Mouse (Mus musculus) heart, embryonic 12.5 days (tissue): ENCODE data around the gene Nup98. TPM values are rescaled to one million over a fixed set of nuclear protein-coding genes. Genes with fewer than 3 reads are reported as not detected.

Source experiments
- ATAC-seq: fragments of 200-750 bp; cut with Nextera tagmentation; 2 replicates; pipeline ENCODE4 v1.8.0; 2017; ENCODE audit warnings: moderate TSS enrichment, moderate library complexity; ENCODE audit not compliant: insufficient number of reproducible peaks, low FRiP score
- H3K27ac ChIP-seq: fragments of 300-500 bp; sonication (generic); 2 replicates; pipeline ENCODE4 v1.5.1; 2016; ENCODE audit warnings: mild to moderate bottlenecking, moderate library complexity; ENCODE audit not compliant: poor library complexity, severe bottlenecking
- H3K27me3 ChIP-seq: fragments of 300-500 bp; sonication (generic); replicated peaks from 2 replicates; pipeline ENCODE4 v1.6.1; 2016; ENCODE audit warnings: mild to moderate bottlenecking, moderate library complexity
- H3K36me3 ChIP-seq: fragments of 300-500 bp; sonication (generic); 2 replicates; pipeline ENCODE4 v1.6.1; 2016; ENCODE audit warnings: mild to moderate bottlenecking, moderate library complexity
- H3K4me1 ChIP-seq: fragments of 300-500 bp; sonication (generic); replicated peaks from 2 replicates; pipeline ENCODE4 v1.6.1; 2016; ENCODE audit warnings: mild to moderate bottlenecking
- H3K4me2 ChIP-seq: fragments of 300-500 bp; sonication (generic); 2 replicates; pipeline ENCODE4 v1.6.1; 2016; ENCODE audit warnings: mild to moderate bottlenecking, moderate library complexity
- H3K4me3 ChIP-seq: fragments of 300-500 bp; sonication (generic); 2 replicates; pipeline ENCODE4 v1.5.1; 2016; ENCODE audit warnings: mild to moderate bottlenecking
- H3K9ac ChIP-seq: fragments of 300-500 bp; sonication (generic); 2 replicates; pipeline ENCODE4 v1.6.1; 2016; ENCODE audit warnings: mild to moderate bottlenecking, moderate library complexity
- H3K9me3 ChIP-seq: fragments of 300-500 bp; sonication (generic); replicated peaks from 2 replicates; pipeline ENCODE4 v1.6.1; 2016; ENCODE audit warnings: mild to moderate bottlenecking, moderate library complexity
- WGBS: fragments of 180-500 bp; shearing (Covaris S2); methylation state at CpG from one replicate; pipeline ENCODE4 v1.1.7; 2016; 5-methylcytosine and 5-hydroxymethylcytosine counted together
- polyA plus RNA-seq: library from polyadenylated mRNA; unstranded; fragments of >200 nt; fragmentation: Nextera tagmentation; extraction: Ambion mirVana; gene quantifications from 2 replicates; pipeline ENCODE4 v1.2.1, GENCODE M21; 2016

Gene Nup98
- polyA plus RNA-seq, 1 experiment from 2014 or later, result 35.8 TPM

DNA sequence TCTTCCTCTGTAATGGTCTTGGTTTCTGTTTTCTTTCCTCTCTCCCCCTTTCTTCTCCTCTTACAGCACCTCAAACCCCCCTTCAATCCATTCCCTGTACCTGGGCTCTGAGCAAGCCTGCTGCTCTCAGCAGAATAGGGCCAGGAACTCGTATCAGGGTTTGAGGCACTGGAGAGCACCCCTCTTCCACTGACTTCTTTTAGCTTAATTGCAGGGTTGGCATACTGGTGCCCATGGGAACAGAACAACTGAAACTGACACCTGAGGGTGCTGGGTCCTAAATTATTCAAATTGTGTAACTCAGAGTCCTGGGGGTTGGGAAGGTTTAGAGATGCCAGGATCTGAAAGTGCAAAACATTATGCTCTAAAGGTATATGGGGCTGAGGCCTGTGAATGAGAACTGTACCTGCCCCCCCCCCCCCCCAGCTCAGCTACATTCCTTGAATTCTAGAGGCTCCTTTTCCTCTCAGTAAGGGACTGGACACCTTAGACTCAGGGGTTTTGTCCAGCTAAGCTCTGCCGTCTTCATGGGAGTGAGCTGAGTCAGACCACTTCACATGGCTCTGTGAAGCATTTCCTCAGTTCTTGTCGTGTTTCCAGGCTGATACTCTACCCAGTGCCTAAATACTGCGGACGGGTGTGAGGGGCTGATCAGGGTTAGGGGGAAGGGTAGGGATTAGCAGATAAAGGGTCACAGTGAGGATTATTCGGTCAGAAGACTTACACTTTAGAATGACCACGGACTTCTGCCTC lies 93.2 kb downstream of the Nup98 start, which contains the start of gene Chrna10:
Gene Chrna10 (minus strand): TSS at position 250 of the 753 bp plus-strand sequence.
- Histone ChIP-seq H3K9ac (no peak within 1 kb of the TSS), H3K27ac (no peak within 1 kb of the TSS), H3K36me3 (peaks cover 37% of the 10 kb centered on the region), H3K4me3 (no peak within 1 kb of the TSS), H3K27me3 (peaks cover 9% of the 10 kb centered on the region; the same call in 1 of the 2 replicates), H3K9me3 (no peaks in the 10 kb centered on the region), H3K4me1 (no peaks in the 10 kb centered on the region), H3K4me2 (no peak within 1 kb of the TSS)
- WGBS, result 32% methylated on average over 7 of the region's 7 CpGs
- ATAC-seq, result no peak

DNA sequence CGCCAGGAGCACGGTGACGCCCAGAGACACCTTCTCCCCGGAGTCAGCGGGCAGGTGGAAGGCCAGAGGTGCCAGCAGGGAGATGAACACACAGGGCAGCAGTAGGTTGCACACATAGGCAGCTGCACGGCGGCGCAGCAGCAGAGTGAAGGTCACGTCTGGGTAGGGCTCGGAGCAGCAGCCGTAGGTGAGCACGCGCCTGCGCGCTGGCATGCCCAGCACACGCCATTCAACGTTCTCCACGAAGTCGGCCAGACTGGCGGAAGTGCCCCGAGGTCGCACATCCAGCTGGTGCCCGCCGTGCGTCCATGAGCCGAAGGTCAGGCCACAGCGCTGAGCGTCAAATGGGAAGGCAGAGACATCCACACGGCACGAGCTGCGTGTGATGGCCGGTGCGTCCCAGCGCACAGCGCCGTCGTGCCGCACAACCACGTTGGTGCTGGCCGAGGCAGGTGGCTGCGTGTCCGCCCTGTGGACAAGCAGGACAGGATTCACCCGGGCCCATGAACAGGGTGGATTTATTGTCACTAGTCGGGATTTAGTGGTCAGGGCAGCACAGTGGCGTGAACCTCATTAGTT lies 96.7 kb downstream of the Nup98 start:
- Histone ChIP-seq H3K27me3 (peaks cover 9% of the 10 kb centered on the region; the same call in 1 of the 2 replicates), H3K27ac (no peak overlapping the region), H3K36me3 (peaks cover 3% of the 10 kb centered on the region), H3K9ac (no peak overlapping the region), H3K9me3 (no peaks in the 10 kb centered on the region), H3K4me1 (no peaks in the 10 kb centered on the region), H3K4me3 (no peak overlapping the region), H3K4me2 (no peak overlapping the region)
- no peak for ATAC-seq
- 66% methylated on average over 45 of the region's 45 CpGs for WGBS

DNA sequence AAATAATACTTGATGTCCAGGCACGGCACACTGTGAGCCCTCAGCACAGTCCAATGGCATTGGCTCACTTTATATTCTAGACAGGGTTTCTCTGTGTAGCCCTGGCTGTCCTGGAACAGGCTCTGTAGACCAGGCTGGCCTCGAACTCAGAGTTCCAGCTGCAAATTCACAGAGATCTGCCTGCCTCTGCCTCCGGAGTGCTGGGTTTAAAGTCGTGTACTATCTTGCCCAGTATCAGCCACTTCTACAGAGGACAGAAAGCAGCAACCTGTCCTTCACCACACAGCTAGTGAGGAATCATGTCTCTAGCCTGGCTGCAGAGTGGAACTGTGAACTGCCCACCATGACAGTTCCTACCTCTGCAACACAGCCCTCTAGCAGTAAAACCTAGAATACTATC lies 100.2 kb downstream of the Nup98 start:
- Histone ChIP-seq H3K4me3 (no peak overlapping the region), H3K9ac (no peak overlapping the region), H3K27me3 (peaks cover 9% of the 10 kb centered on the region; the same call in 1 of the 2 replicates), H3K4me1 (peaks cover 11% of the 10 kb centered on the region), H3K4me2 (no peak overlapping the region), H3K27ac (no peak overlapping the region), H3K36me3 (no peaks in the 10 kb centered on the region), H3K9me3 (no peaks in the 10 kb centered on the region)
- WGBS, result 79% methylated on average over 4 of the region's 4 CpGs
- ATAC-seq, result no peak

DNA sequence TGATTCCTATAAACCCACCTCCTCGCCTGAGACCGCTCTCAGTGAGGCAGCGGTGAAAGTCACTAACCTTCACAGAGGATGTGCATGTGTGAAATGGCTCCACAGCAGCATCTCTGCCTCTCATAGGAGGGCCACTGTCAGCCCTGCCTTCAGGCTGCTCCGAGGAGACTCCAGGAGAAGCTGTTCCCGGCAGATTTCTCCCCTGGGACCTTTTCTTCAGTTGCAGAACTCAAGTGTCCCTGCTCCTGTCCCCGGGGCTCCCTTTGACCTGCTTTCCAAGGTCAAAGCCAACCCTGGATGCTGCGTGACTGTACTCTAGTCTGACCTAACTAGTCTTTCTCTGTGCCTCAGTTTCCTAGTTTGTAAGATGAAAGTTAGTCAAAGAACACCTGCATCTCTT lies 100.8 kb downstream of the Nup98 start, which contains the start of gene Art5:
Gene Art5 (minus strand): TSS at position 319 of the 400 bp plus-strand sequence.
- peaks cover 9% of the 10 kb centered on the region; the same call in 1 of the 2 replicates for H3K27me3 ChIP-seq
- H3K9me3 ChIP-seq, result no peaks in the 10 kb centered on the region
- H3K4me2 ChIP-seq, result no peak within 1 kb of the TSS
- no peaks in the 10 kb centered on the region for H3K36me3 ChIP-seq
- WGBS, result 76% methylated on average over 7 of the region's 7 CpGs
- H3K9ac ChIP-seq, result no peak within 1 kb of the TSS
- no peak within 1 kb of the TSS for H3K4me3 ChIP-seq
- ATAC-seq, result no peak
- peaks cover 11% of the 10 kb centered on the region for H3K4me1 ChIP-seq
- H3K27ac ChIP-seq, result no peak within 1 kb of the TSS

DNA sequence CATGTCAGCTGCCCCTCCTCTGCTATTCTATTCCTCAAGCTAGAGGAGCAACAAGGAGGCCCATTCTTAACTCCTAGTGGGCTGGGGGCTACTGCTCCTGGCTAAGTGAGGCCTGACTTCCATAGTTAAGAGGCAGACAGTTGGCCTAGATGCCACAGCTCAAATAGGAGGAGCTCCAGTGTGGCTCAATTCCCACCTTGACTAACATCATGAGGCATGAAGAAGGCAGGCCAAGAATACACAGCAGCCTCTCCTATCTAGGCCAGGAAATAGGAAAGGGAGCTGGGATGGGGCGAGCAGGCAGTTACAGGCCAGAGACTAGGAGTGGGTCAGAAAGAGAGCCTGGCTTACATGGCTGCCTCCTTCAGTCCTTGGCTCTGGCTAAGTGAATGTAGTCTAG lies 101.8 kb downstream of the Nup98 start:
- ATAC-seq, result no peak
- peaks cover 4% of the 10 kb centered on the region; the same call in 1 of the 2 replicates for H3K27me3 ChIP-seq
- WGBS, result 79% methylated on average over 1 of the region's 1 CpGs
- peaks cover 12% of the 10 kb centered on the region for H3K4me1 ChIP-seq
- no peak overlapping the region for H3K4me2 ChIP-seq
- H3K9ac ChIP-seq, result no peak overlapping the region
- H3K36me3 ChIP-seq, result no peaks in the 10 kb centered on the region
- no peak overlapping the region for H3K4me3 ChIP-seq
- no peak overlapping the region for H3K27ac ChIP-seq
- no peaks in the 10 kb centered on the region for H3K9me3 ChIP-seq

DNA sequence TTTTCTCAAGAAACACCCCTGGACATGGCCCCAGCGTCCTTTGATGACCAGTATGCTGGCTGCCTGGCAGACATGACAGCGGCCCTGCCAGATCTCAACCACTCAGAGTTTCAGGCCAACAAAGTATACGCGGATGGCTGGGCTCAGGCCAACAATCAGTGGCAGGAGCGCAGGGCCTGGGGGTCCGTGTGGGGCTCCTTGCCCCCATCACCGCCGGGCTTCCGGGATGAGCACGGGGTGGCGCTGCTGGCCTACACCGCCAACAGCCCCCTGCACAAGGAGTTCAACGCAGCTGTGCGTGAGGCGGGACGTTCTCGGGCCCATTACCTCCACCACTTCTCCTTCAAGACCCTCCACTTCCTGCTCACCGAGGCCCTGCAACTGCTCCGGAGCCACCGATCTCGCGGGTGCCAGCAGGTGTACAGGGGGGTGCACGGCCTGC lies 103.3 kb downstream of the Nup98 start:
- H3K4me2 ChIP-seq, result peak overlapping the region; percentile 82
- H3K9ac ChIP-seq, result peak overlapping the region; percentile 69
- H3K4me3 ChIP-seq, result peak overlapping the region; percentile 45
- no peak overlapping the region for H3K27ac ChIP-seq
- peak; percentile 23; the same call in 1 of the 2 replicates for ATAC-seq
- H3K27me3 ChIP-seq, result no peaks in the 10 kb centered on the region
- 7% methylated on average over 23 of the region's 23 CpGs for WGBS
- H3K4me1 ChIP-seq, result peaks cover 25% of the 10 kb centered on the region
- H3K36me3 ChIP-seq, result no peaks in the 10 kb centered on the region
- no peaks in the 10 kb centered on the region for H3K9me3 ChIP-seq

DNA sequence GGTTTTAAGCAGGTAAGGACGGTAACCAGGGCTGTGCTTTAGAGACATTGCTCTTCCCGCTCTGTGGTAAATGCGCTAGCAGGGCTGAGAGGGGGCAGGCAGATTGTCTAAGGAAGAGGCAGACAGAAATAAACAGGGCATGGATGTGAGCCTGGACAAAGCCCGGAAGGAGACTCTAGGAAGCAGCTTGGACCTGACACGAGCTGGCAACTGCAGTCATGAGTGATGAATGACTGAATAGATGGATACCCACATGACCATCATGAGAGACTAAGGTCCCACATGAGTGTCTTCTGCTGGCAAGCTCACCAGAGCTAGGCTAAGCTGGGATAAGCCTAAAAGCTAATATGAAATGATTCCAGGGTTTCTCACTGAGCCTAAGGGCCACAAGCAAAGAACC lies 105.8 kb downstream of the Nup98 start:
- Histone ChIP-seq H3K36me3 (no peaks in the 10 kb centered on the region), H3K27ac (no peak overlapping the region), H3K9me3 (no peaks in the 10 kb centered on the region), H3K9ac (no peak overlapping the region), H3K4me1 (peaks cover 49% of the 10 kb centered on the region), H3K4me2 (no peak overlapping the region), H3K27me3 (no peaks in the 10 kb centered on the region), H3K4me3 (no peak overlapping the region)
- no peak for ATAC-seq
- WGBS, result 60% methylated on average over 5 of the region's 5 CpGs

DNA sequence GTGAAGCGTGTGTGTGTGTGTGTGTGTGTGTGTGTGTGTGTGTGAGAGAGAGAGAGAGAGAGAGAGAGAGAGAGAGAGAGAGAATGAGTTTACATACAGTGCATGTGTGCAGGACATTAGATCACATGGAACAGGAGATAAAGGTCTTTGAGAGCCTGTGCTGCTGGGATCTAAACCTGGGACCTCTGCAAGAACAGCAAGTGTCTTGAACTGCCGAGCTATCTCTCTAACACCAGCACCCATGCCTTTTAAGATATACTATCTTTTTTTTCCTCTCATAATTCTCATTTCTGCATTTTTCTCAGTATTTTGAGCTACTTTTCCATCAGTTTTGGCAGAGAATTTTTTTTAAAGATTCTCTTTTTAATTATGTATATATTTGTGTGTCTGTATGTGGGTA lies 106.4 kb downstream of the Nup98 start:
- H3K27me3 ChIP-seq, result no peaks in the 10 kb centered on the region
- ATAC-seq, result no peak
- H3K4me3 ChIP-seq, result no peak overlapping the region
- H3K9me3 ChIP-seq, result no peaks in the 10 kb centered on the region
- H3K4me2 ChIP-seq, result no peak overlapping the region
- H3K36me3 ChIP-seq, result no peaks in the 10 kb centered on the region
- peaks cover 49% of the 10 kb centered on the region for H3K4me1 ChIP-seq
- H3K9ac ChIP-seq, result no peak overlapping the region
- no peak overlapping the region for H3K27ac ChIP-seq
- WGBS, result 50% methylated on average over 2 of the region's 2 CpGs

DNA sequence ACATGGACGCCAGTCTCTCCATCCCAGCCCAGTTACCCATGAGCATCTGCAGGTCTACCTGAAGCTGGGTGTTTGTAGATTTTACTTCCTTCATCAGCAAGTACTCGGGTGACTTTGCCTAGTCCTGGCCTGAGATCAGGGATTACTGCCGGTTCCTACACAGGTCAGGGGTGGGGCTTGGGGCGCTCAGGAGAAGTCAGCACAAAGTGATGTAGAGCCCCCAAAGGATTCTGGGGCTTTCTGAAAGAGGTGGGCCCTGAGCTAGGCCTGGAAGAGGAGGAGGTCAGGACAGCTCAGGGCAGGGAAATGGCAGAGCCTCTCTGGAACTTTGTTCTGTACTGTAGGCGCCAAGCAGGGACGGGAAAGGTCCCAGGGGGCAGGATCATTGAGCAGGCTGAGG lies 107.3 kb downstream of the Nup98 start:
- Histone ChIP-seq H3K9me3 (no peaks in the 10 kb centered on the region), H3K4me2 (no peak overlapping the region), H3K4me3 (no peak overlapping the region), H3K4me1 (peaks cover 49% of the 10 kb centered on the region), H3K27ac (no peak overlapping the region), H3K36me3 (no peaks in the 10 kb centered on the region), H3K27me3 (0 out of 2 replicates have a peak, but pooled peaks cover 6% of the 10 kb centered on the region), H3K9ac (no peak overlapping the region)
- WGBS, result 55% methylated on average over 6 of the region's 6 CpGs
- ATAC-seq, result no peak

DNA sequence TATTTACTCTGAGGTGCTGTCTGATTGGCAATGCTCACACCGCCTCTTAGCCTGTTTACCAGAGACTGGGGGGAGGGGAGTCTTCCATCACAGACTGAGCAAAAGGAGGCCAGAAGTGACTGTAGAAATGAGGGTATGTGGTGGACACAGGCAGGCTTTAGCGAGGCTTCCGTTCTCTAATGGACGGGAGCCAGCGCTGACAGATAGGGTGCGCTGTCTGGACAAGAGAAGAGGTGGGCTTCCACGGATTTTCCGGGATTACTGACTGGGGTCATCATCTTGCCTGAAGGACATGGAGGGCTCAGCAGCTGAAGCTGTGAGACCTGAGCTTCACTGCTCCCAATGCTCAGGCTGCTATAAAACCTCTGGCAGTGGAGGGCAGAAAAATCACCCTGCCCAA lies 107.7 kb downstream of the Nup98 start:
- no peak overlapping the region for H3K27ac ChIP-seq
- H3K9ac ChIP-seq, result no peak overlapping the region
- no peak overlapping the region; the same call in 1 of the 2 replicates for H3K4me2 ChIP-seq
- H3K9me3 ChIP-seq, result no peaks in the 10 kb centered on the region
- no peak for ATAC-seq
- H3K4me1 ChIP-seq, result peaks cover 48% of the 10 kb centered on the region
- WGBS, result 38% methylated on average over 8 of the region's 8 CpGs
- H3K36me3 ChIP-seq, result no peaks in the 10 kb centered on the region
- H3K27me3 ChIP-seq, result 0 out of 2 replicates have a peak, but pooled peaks cover 10% of the 10 kb centered on the region
- H3K4me3 ChIP-seq, result no peak overlapping the region

DNA sequence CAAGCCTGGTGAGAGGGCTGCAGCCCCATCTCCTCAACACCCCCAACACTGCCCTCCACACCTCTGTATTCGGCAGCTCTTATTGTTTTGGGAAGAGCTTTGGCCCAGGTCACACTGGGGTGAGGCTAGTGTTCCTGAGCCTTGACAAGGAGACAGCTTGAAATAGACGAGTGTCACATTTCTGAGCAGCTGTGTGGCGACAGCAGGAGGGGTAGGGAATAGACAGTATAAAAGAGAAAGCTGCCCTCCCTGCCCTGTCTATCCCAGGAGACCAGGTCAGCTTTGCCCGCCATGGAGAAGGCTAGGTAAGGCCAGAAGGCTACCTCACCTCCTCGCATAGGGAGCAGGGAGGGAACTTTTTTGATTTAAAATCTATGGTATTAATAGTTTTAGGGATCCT lies 108.5 kb downstream of the Nup98 start, which contains the start of gene Art1:
Gene Art1 (plus strand): TSS at position 257 of the 400 bp plus-strand sequence.
- peak within 1 kb of the TSS; percentile 42; the same call in 1 of the 2 replicates for H3K4me3 ChIP-seq
- peaks cover 41% of the 10 kb centered on the region for H3K4me1 ChIP-seq
- H3K4me2 ChIP-seq, result peak within 1 kb of the TSS; percentile 84
- H3K9me3 ChIP-seq, result no peaks in the 10 kb centered on the region
- WGBS, result 45% methylated on average over 5 of the region's 5 CpGs
- no peak within 1 kb of the TSS for H3K9ac ChIP-seq
- no peak for ATAC-seq
- H3K27me3 ChIP-seq, result 0 out of 2 replicates have a peak, but pooled peaks cover 11% of the 10 kb centered on the region
- peak within 1 kb of the TSS; percentile 28; the same call in 1 of the 2 replicates for H3K27ac ChIP-seq
- no peaks in the 10 kb centered on the region for H3K36me3 ChIP-seq
